Mouse (Mus musculus): ENCODE data around the gene Vps39. TPM values are rescaled to one million over a fixed set of nuclear protein-coding genes. Genes with fewer than 3 reads are reported as not detected.

Vps39 gene
- polyA plus RNA-seq, 1 experiment from 2014 or later = 28.3 TPM

Other genes with a start within 250 kb of the Vps39 start
- gene Ehd4, start 198.5 kb downstream of the Vps39 start, polyA plus RNA-seq (2014; fragmentation: Nextera tagmentation; extraction: Ambion mirVana) = 13.2 and 18.5 TPM in 2 replicates
- 0.11 TPM in 1 of 2 replicates, not detected in the other for gene Pla2g4e, start 107.8 kb downstream of the Vps39 start, polyA plus RNA-seq (2014; fragmentation: Nextera tagmentation; extraction: Ambion mirVana)
- gene Pla2g4d, start 63.9 kb downstream of the Vps39 start, polyA plus RNA-seq (2014; fragmentation: Nextera tagmentation; extraction: Ambion mirVana) = 0.11 and 0.24 TPM in 2 replicates
- gene Pla2g4f, start 39.0 kb downstream of the Vps39 start, polyA plus RNA-seq (2014; fragmentation: Nextera tagmentation; extraction: Ambion mirVana) = not detected in 2 replicates
- 6.6 and 6.7 TPM in 2 replicates for gene Ganc, start 50.8 kb upstream of the Vps39 start, polyA plus RNA-seq (2014; fragmentation: Nextera tagmentation; extraction: Ambion mirVana)
- 7.2 and 8.3 TPM in 2 replicates for gene Tmem87a, start 51.0 kb upstream of the Vps39 start, polyA plus RNA-seq (2014; fragmentation: Nextera tagmentation; extraction: Ambion mirVana)
- 0.95 and 1.0 TPM in 2 replicates for gene Capn3, start 102.9 kb upstream of the Vps39 start, polyA plus RNA-seq (2014; fragmentation: Nextera tagmentation; extraction: Ambion mirVana)
- gene Zfp106, start 210.7 kb upstream of the Vps39 start, polyA plus RNA-seq (2014; fragmentation: Nextera tagmentation; extraction: Ambion mirVana) = 66.1 and 70.5 TPM in 2 replicates
- 67.8 and 70.0 TPM in 2 replicates for gene Snap23, start 214.5 kb upstream of the Vps39 start, polyA plus RNA-seq (2014; fragmentation: Nextera tagmentation; extraction: Ambion mirVana)

Measured in limb, embryonic 11.5 days (tissue).